Mouse (Mus musculus) v-Abl transformed pro-B cells (cell line): ENCODE measurements around the gene Cd2.

Source experiments
- in situ Hi-C, 2 experiments: fragments of 400-800 bp; cut with MboI; formaldehyde crosslinking; loops; one replicate each; pipeline ENCODE4 v1.15.1; 2025; ENCODE audit not compliant: unreplicated experiment in 2 of 2

Cd2 gene

GRCm38 (mm10) chr3:101287911-101288311 lies at the start of gene Cd2:
Gene Cd2 (minus strand): TSS chr3:101287939.
- in situ Hi-C loops, result loop anchor here in 1 of 2 experiments (25.0 kb wide), 2 partner anchors 1126 to 1724 kb away; partner anchors contain the start of genes Csde1, Gdap2 and Wdr3

- in situ Hi-C loops, result loop anchor here in 1 of 2 experiments (10.0 kb wide), 1 partner anchor 146 kb away; no protein-coding TSS in a partner anchor
Measured at GRCm38 (mm10) chr3:101328617-101329016, 40.9 kb upstream of the Cd2 start.

GRCm38 (mm10) chr3:101327248-101327647 lies 39.5 kb upstream of the Cd2 start:
- in situ Hi-C loops, result loop anchor here in 1 of 2 experiments (10.0 kb wide), 1 partner anchor 148 kb away; no protein-coding TSS in a partner anchor

- in situ Hi-C loops, result loop anchor here (10.0 to 25.0 kb wide), 2 partner anchors 152 to 490 kb away; no protein-coding TSS in a partner anchor
Measured at GRCm38 (mm10) chr3:101322437-101322836, 34.7 kb upstream of the Cd2 start.

GRCm38 (mm10) chr3:101320874-101321273 lies 33.1 kb upstream of the Cd2 start:
- in situ Hi-C loops, result loop anchor here (10.0 to 25.0 kb wide), 2 partner anchors 154 to 491 kb away; no protein-coding TSS in a partner anchor

- in situ Hi-C loops, result loop anchor here in 1 of 2 experiments (25.0 kb wide), 1 partner anchor 494 kb away; no protein-coding TSS in a partner anchor
Measured at GRCm38 (mm10) chr3:101318516-101319170, 30.9 kb upstream of the Cd2 start.

- in situ Hi-C loops, result loop anchor here in 1 of 2 experiments (25.0 kb wide), 1 partner anchor 494 kb away; no protein-coding TSS in a partner anchor
Measured at GRCm38 (mm10) chr3:101318115-101318514, 30.4 kb upstream of the Cd2 start.

- in situ Hi-C loops, result loop anchor here in 1 of 2 experiments (5.0 to 25.0 kb wide), 2 partner anchors 147 to 497 kb away; no protein-coding TSS in a partner anchor
Measured at GRCm38 (mm10) chr3:101314954-101315353, 27.2 kb upstream of the Cd2 start.

GRCm38 (mm10) chr3:101313266-101314051 lies 25.7 kb upstream of the Cd2 start:
- in situ Hi-C loops, result loop anchor here in 1 of 2 experiments (5.0 to 25.0 kb wide), 2 partner anchors 149 to 499 kb away; no protein-coding TSS in a partner anchor

- in situ Hi-C loops, result loop anchor here in 1 of 2 experiments (5.0 to 25.0 kb wide), 2 partner anchors 151 to 501 kb away; no protein-coding TSS in a partner anchor
Measured at GRCm38 (mm10) chr3:101310977-101311376, 23.2 kb upstream of the Cd2 start.

- in situ Hi-C loops, result loop anchor here in 1 of 2 experiments (5.0 to 25.0 kb wide), 2 partner anchors 153 to 503 kb away; no protein-coding TSS in a partner anchor
Measured at GRCm38 (mm10) chr3:101309626-101310025, 21.9 kb upstream of the Cd2 start.

GRCm38 (mm10) chr3:101306090-101306489 lies 18.4 kb upstream of the Cd2 start:
- in situ Hi-C loops, result loop anchor here in 1 of 2 experiments (25.0 kb wide), 1 partner anchor 506 kb away; no protein-coding TSS in a partner anchor

- in situ Hi-C loops, result loop anchor here in 1 of 2 experiments (25.0 kb wide), 1 partner anchor 507 kb away; no protein-coding TSS in a partner anchor
Measured at GRCm38 (mm10) chr3:101305046-101305445, 17.3 kb upstream of the Cd2 start.

- in situ Hi-C loops, result loop anchor here in 1 of 2 experiments (25.0 kb wide), 1 partner anchor 508 kb away; no protein-coding TSS in a partner anchor
Measured at GRCm38 (mm10) chr3:101304156-101304555, 16.4 kb upstream of the Cd2 start.

GRCm38 (mm10) chr3:101300271-101301071 lies 12.7 kb upstream of the Cd2 start:
- in situ Hi-C loops, result loop anchor here in 1 of 2 experiments (25.0 kb wide), 1 partner anchor 512 kb away; no protein-coding TSS in a partner anchor

- in situ Hi-C loops, result loop anchor here (5.0 to 25.0 kb wide), 5 partner anchors 158 to 1713 kb away; partner anchors contain the start of genes Gdap2 (in 2 of the 2), Wdr3 (in 2 of the 2) and Csde1 (in 1 of the 2)
Measured at GRCm38 (mm10) chr3:101299591-101299990, 11.9 kb upstream of the Cd2 start.

GRCm38 (mm10) chr3:101297221-101297620 lies 9.5 kb upstream of the Cd2 start:
- in situ Hi-C loops, result loop anchor here (5.0 to 25.0 kb wide), 5 partner anchors 160 to 1715 kb away; partner anchors contain the start of genes Gdap2 (in 2 of the 2), Wdr3 (in 2 of the 2) and Csde1 (in 1 of the 2)

GRCm38 (mm10) chr3:101295931-101296820 lies 8.4 kb upstream of the Cd2 start:
- in situ Hi-C loops, result loop anchor here (5.0 to 25.0 kb wide), 5 partner anchors 161 to 1716 kb away; partner anchors contain the start of genes Gdap2 (in 2 of the 2), Wdr3 (in 2 of the 2) and Csde1 (in 1 of the 2)
